Mouse (Mus musculus): ENCODE data around the gene Rnf34.

DNA sequence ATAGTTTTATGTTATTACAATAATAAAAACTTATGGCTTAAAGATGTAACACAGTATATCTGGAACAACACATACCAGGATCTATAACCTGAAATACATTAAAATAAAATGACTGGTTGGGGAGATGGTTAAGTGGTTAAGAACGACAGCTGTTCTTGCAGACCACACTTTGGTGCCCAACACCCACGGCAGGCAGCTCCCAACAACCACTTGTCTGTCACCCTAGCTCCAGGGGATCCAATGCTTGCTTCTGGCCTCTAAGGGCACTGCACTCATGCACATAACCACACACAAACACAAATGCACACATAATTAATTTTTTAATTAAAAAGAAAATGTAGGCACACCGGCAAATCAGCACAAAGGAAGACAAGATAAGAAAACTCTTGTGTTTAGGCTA lies 37.1 kb upstream of the Rnf34 start:
- no peak for TF ChIP-seq CTCF (IDR thresholded peaks at IDR 0.05; ENCODE audit: borderline replicate concordance, extremely low read depth, insufficient read depth, insufficient read length)
- no peak for TF ChIP-seq POLR2A (IDR thresholded peaks at IDR 0.05; ENCODE audit: borderline replicate concordance, extremely low read depth, insufficient read depth, insufficient read length, poor library complexity, severe bottlenecking)

All from brain, embryonic 14.5 days (tissue).